21 mouse cellular contexts compared by ENCODE assay signal in genomic region chr8:8678236-8678635, GRCm38 (mm10). TPM values are rescaled to one million over a fixed set of nuclear protein-coding genes. Genes with fewer than 3 reads are reported as not detected.
DNase-seq lines count a peak whose midpoint lies in the region; ATAC-seq and TF ChIP-seq lines count a peak whose summit lies in the region.
"Had no signal": no experiment of that assay in that cellular context is flagged by ENCODE, and none has a peak within 500 bp of the region (broad histone marks: within the 10 kb centered on the region; RNA-seq: fewer than 3 reads in every experiment).

No protein-coding gene starts in this region.

- no peak for DNase-seq in hindbrain, postnatal 0 days (ENCODE audit: low spot score)
- DNase-seq in hindbrain, embryonic 11.5 days (ENCODE audit: low spot score), result no peak
- DNase-seq in lung, postnatal 0 days (ENCODE audit: low spot score), result no peak
- no peak for DNase-seq in lung, postnatal 25 days (ENCODE audit: low spot score)
- DNase-seq in R1 (ENCODE audit: low read depth, low spot score), result peak; percentile 49
- no peak for DNase-seq in ovary, postnatal 14 days (ENCODE audit: low spot score)
- DNase-seq in urinary bladder, postnatal 14 days (ENCODE audit: low spot score), result no peak
- DNase-seq: adrenal gland, adult 8-10 months; cerebellum, postnatal 10 days; heart, postnatal 4 days; kidney, adult 2 months; kidney, postnatal 10 days; liver, embryonic 13.5 days; lung, postnatal 10 days; retina, postnatal 1 day had no signal

- no peaks in the 10 kb centered on the region for H3K27me3 ChIP-seq in hindbrain, postnatal 0 days (ENCODE audit: insufficient read depth, low read length)
- no peaks in the 10 kb centered on the region for H3K27me3 ChIP-seq in hindbrain, embryonic 11.5 days (ENCODE audit: control insufficient read depth, insufficient read depth, low read length)
- no peaks in the 10 kb centered on the region for H3K27me3 ChIP-seq in lung, postnatal 0 days (replicated peaks; ENCODE audit: insufficient read depth, low read length)
- H3K27me3 ChIP-seq: embryonic facial prominence, embryonic 12.5 days; forebrain, embryonic 15.5 days; heart, embryonic 12.5 days; liver, embryonic 13.5 days had no signal

- no peaks in the 10 kb centered on the region for H3K4me1 ChIP-seq in hindbrain, postnatal 0 days (ENCODE audit: insufficient read depth, low read length)
- no peaks in the 10 kb centered on the region for H3K4me1 ChIP-seq in hindbrain, embryonic 11.5 days (replicated peaks; ENCODE audit: control insufficient read depth, insufficient read depth, low read length)
- no peaks in the 10 kb centered on the region for H3K4me1 ChIP-seq in lung, postnatal 0 days (ENCODE audit: insufficient read depth, low read depth, low read length)
- H3K4me1 ChIP-seq: embryonic facial prominence, embryonic 12.5 days; forebrain, embryonic 15.5 days; limb, embryonic 10.5 days; liver, embryonic 13.5 days had no signal

- no peak overlapping the region for H3K27ac ChIP-seq in hindbrain, postnatal 0 days
- H3K27ac ChIP-seq in hindbrain, embryonic 11.5 days (ENCODE audit: low read depth, low read length), result no peak overlapping the region
- H3K27ac ChIP-seq in lung, postnatal 0 days (ENCODE audit: low read length), result no peak overlapping the region
- H3K27ac ChIP-seq: embryonic facial prominence, embryonic 12.5 days; forebrain, embryonic 15.5 days; limb, embryonic 10.5 days; liver, embryonic 13.5 days had no signal

- TF ChIP-seq CTCF in hindbrain, postnatal 0 days (IDR thresholded peaks at IDR 0.05; ENCODE audit: low read depth), result 0 out of 2 replicates have a peak, but pooled peaks have one; percentile 20
- TF ChIP-seq CTCF in lung, postnatal 0 days (IDR thresholded peaks at IDR 0.05), result peak; percentile 29

- no peak for TF ChIP-seq EP300 in lung, postnatal 0 days (IDR thresholded peaks at IDR 0.05)

- H3K4me2 ChIP-seq in hindbrain, postnatal 0 days (ENCODE audit: low read depth, low read length), result no peak overlapping the region
- no peak overlapping the region for H3K4me2 ChIP-seq in hindbrain, embryonic 11.5 days (replicated peaks; ENCODE audit: low read depth, low read length)
- no peak overlapping the region for H3K4me2 ChIP-seq in lung, postnatal 0 days (replicated peaks; ENCODE audit: low read depth, low read length)
- H3K4me2 ChIP-seq: embryonic facial prominence, embryonic 12.5 days; forebrain, embryonic 15.5 days; heart, embryonic 12.5 days; liver, embryonic 13.5 days had no signal

- H3K9me3 ChIP-seq in hindbrain, postnatal 0 days (ENCODE audit: low read length), result no peaks in the 10 kb centered on the region
- no peaks in the 10 kb centered on the region for H3K9me3 ChIP-seq in hindbrain, embryonic 11.5 days (ENCODE audit: control insufficient read depth, low read length)
- no peaks in the 10 kb centered on the region for H3K9me3 ChIP-seq in lung, postnatal 0 days (ENCODE audit: low read length)
- H3K9me3 ChIP-seq: embryonic facial prominence, embryonic 12.5 days; forebrain, embryonic 15.5 days; heart, embryonic 12.5 days; limb, embryonic 10.5 days; liver, embryonic 13.5 days had no signal

- H3K4me3 ChIP-seq in hindbrain, postnatal 0 days (ENCODE audit: low read length), result no peak overlapping the region
- no peak overlapping the region for H3K4me3 ChIP-seq in hindbrain, embryonic 11.5 days (ENCODE audit: low read depth, low read length)
- H3K4me3 ChIP-seq in lung, postnatal 0 days (ENCODE audit: low read depth, low read length), result no peak overlapping the region
- H3K4me3 ChIP-seq: embryonic facial prominence, embryonic 12.5 days; erythroblast, embryonic 14.5 days; forebrain, embryonic 15.5 days; heart, embryonic 12.5 days; limb, embryonic 10.5 days; liver, embryonic 13.5 days had no signal

- H3K9ac ChIP-seq in hindbrain, postnatal 0 days (replicated peaks; ENCODE audit: low read length), result no peak overlapping the region
- no peak overlapping the region for H3K9ac ChIP-seq in hindbrain, embryonic 11.5 days (ENCODE audit: low read depth, low read length)
- no peak overlapping the region for H3K9ac ChIP-seq in lung, postnatal 0 days (replicated peaks; ENCODE audit: low read depth)
- H3K9ac ChIP-seq: embryonic facial prominence, embryonic 12.5 days; forebrain, embryonic 15.5 days; heart, embryonic 12.5 days; liver, embryonic 13.5 days had no signal

- peaks cover 24% of the 10 kb centered on the region for H3K36me3 ChIP-seq in hindbrain, postnatal 0 days (ENCODE audit: insufficient read depth, low read length)
- no peaks in the 10 kb centered on the region for H3K36me3 ChIP-seq in hindbrain, embryonic 11.5 days (ENCODE audit: control insufficient read depth, insufficient read depth, low read length)
- peaks cover 18% of the 10 kb centered on the region; the same call in 1 of the 2 replicates for H3K36me3 ChIP-seq in lung, postnatal 0 days (ENCODE audit: insufficient read depth, low read length)

- WGBS in hindbrain, postnatal 0 days, result 84% methylated on average over 3 of the region's 3 CpGs
- 87% methylated on average over 3 of the region's 3 CpGs for WGBS in hindbrain, embryonic 11.5 days
- WGBS in lung, postnatal 0 days, result 71% methylated on average over 3 of the region's 3 CpGs

- no peak for ATAC-seq in hindbrain, postnatal 0 days
- ATAC-seq in hindbrain, embryonic 11.5 days (ENCODE audit: low FRiP score), result no peak
- no peak for ATAC-seq in lung, postnatal 0 days
- ATAC-seq: forebrain, embryonic 15.5 days; hindbrain, embryonic 16.5 days had no signal

RNA-seq across cellular contexts. Expression of gene Arglu1, which starts 12.1 kb away (rescaled TPM):
- 55.6 and 71.9 TPM in 2 replicates for total RNA-seq in hindbrain, postnatal 0 days (2014; rRNA removed)
- 158 and 175 TPM in 2 replicates for polyA plus RNA-seq in hindbrain, postnatal 0 days (2015; fragmentation: Nextera tagmentation; extraction: Ambion mirVana)
- polyA plus RNA-seq in hindbrain, embryonic 11.5 days (2014; fragmentation: Nextera tagmentation; extraction: Ambion mirVana), result 162 and 171 TPM in 2 replicates
- 126 and 139 TPM in 2 replicates for polyA plus RNA-seq in lung, postnatal 0 days (2015; fragmentation: Nextera tagmentation; extraction: Ambion mirVana)

RNA-seq across cellular contexts. Expression of gene Efnb2, which starts 17.2 kb away (rescaled TPM):
- total RNA-seq in hindbrain, postnatal 0 days (2014; rRNA removed), result 21.0 and 22.8 TPM in 2 replicates
- polyA plus RNA-seq in hindbrain, postnatal 0 days (2015; fragmentation: Nextera tagmentation; extraction: Ambion mirVana), result 9.6 and 10.7 TPM in 2 replicates
- 36.3 and 43.6 TPM in 2 replicates for polyA plus RNA-seq in hindbrain, embryonic 11.5 days (2014; fragmentation: Nextera tagmentation; extraction: Ambion mirVana)
- 26.7 and 30.1 TPM in 2 replicates for polyA plus RNA-seq in lung, postnatal 0 days (2015; fragmentation: Nextera tagmentation; extraction: Ambion mirVana)
